16 mouse cellular contexts compared by ENCODE assay signal in genomic region chr1:97958759-97959158, GRCm38 (mm10).
"Had no signal": no experiment of that assay in that cellular context is flagged by ENCODE, and none has a peak within 500 bp of the region (broad histone marks: within the 10 kb centered on the region; RNA-seq: fewer than 3 reads in every experiment).

No protein-coding gene starts in this region.

- H3K4me1 ChIP-seq: neural tube, embryonic 15.5 days; stomach, embryonic 15.5 days had no signal

- H3K4me3 ChIP-seq: neural tube, embryonic 13.5 days; neural tube, embryonic 15.5 days; stomach, embryonic 15.5 days had no signal

- H3K27me3 ChIP-seq: neural tube, embryonic 13.5 days; neural tube, embryonic 15.5 days; stomach, embryonic 15.5 days had no signal

- H3K9me3 ChIP-seq: neural tube, embryonic 13.5 days; neural tube, embryonic 15.5 days; stomach, embryonic 15.5 days had no signal

- DNase-seq: retina, postnatal 1 day; right cerebral cortex, adult 18-20 months; right cerebral cortex, postnatal 14 days; right cerebral cortex, postnatal 25 days; right cerebral cortex, postnatal 4 days; spleen, adult 18-20 months; thymus, adult 18-20 months; thymus, adult 2 months; thymus, postnatal 14 days; thymus, postnatal 25 days; thymus, postnatal 36 days; thymus, postnatal 4 days had no signal

- H3K27ac ChIP-seq: neural tube, embryonic 13.5 days; neural tube, embryonic 15.5 days; stomach, embryonic 15.5 days; stomach, postnatal 0 days had no signal

- H3K4me2 ChIP-seq: neural tube, embryonic 13.5 days; neural tube, embryonic 15.5 days; stomach, embryonic 15.5 days had no signal

- H3K9ac ChIP-seq: neural tube, embryonic 13.5 days; neural tube, embryonic 15.5 days; stomach, embryonic 15.5 days had no signal

- H3K36me3 ChIP-seq: neural tube, embryonic 13.5 days; neural tube, embryonic 15.5 days; stomach, embryonic 15.5 days had no signal
